In genomic region chr11:115257775-115258510, GRCm38 (mm10) we compare ENCODE assay signal across 8 mouse cellular contexts. TPM values are rescaled to one million over a fixed set of nuclear protein-coding genes. Genes with fewer than 3 reads are reported as not detected.
DNase-seq lines count a peak whose midpoint lies in the region; ATAC-seq and TF ChIP-seq lines count a peak whose summit lies in the region.

No protein-coding gene starts in this region.

- no peaks in the 10 kb centered on the region for H3K36me3 ChIP-seq in hindbrain, embryonic 10.5 days
- H3K36me3 ChIP-seq in limb, embryonic 15.5 days, result no peaks in the 10 kb centered on the region
- H3K36me3 ChIP-seq in stomach, postnatal 0 days (ENCODE audit: control insufficient read depth, insufficient read depth, low read length), result no peaks in the 10 kb centered on the region

- no peak for TF ChIP-seq EP300 in stomach, postnatal 0 days (optimal IDR thresholded peaks at IDR 0.05)

- H3K27me3 ChIP-seq in hindbrain, embryonic 10.5 days (ENCODE audit: insufficient read depth, poor library complexity, severe bottlenecking), result peaks cover 100% of the 10 kb centered on the region
- H3K27me3 ChIP-seq in limb, embryonic 15.5 days, result peaks cover 100% of the 10 kb centered on the region
- H3K27me3 ChIP-seq in stomach, postnatal 0 days (ENCODE audit: control insufficient read depth, insufficient read depth, low read length), result peaks cover 3% of the 10 kb centered on the region

- peak overlapping the region; percentile 36 for H3K4me3 ChIP-seq in hindbrain, embryonic 10.5 days
- H3K4me3 ChIP-seq in limb, embryonic 15.5 days, result peak overlapping the region; percentile 17
- H3K4me3 ChIP-seq in stomach, postnatal 0 days (ENCODE audit: low read depth, low read length), result peak overlapping the region; percentile 18; the same call in 1 of the 2 replicates

- no peaks in the 10 kb centered on the region for H3K9me3 ChIP-seq in hindbrain, embryonic 10.5 days
- H3K9me3 ChIP-seq in limb, embryonic 15.5 days, result no peaks in the 10 kb centered on the region
- no peaks in the 10 kb centered on the region for H3K9me3 ChIP-seq in stomach, postnatal 0 days (ENCODE audit: control insufficient read depth, low read length)

- H3K4me1 ChIP-seq in hindbrain, embryonic 10.5 days (replicated peaks), result peaks cover 10% of the 10 kb centered on the region
- peaks cover 7% of the 10 kb centered on the region for H3K4me1 ChIP-seq in limb, embryonic 15.5 days
- H3K4me1 ChIP-seq in stomach, postnatal 0 days (replicated peaks; ENCODE audit: control insufficient read depth, insufficient read depth), result no peaks in the 10 kb centered on the region

- WGBS in hindbrain, embryonic 10.5 days, result 16% methylated on average over 59 of the region's 59 CpGs
- WGBS in limb, embryonic 15.5 days, result 13% methylated on average over 59 of the region's 59 CpGs
- WGBS in stomach, postnatal 0 days, result 13% methylated on average over 57 of the region's 59 CpGs

- ATAC-seq in limb, embryonic 15.5 days (ENCODE audit: insufficient number of reproducible peaks, low FRiP score, low TSS enrichment, low read depth), result no peak
- peak; percentile 84 for ATAC-seq in stomach, postnatal 0 days (ENCODE audit: low FRiP score, low TSS enrichment)
- ATAC-seq in inflammation-experienced regulatory T-cells, adult 6 months, result no peak

- no peak for TF ChIP-seq CTCF in stomach, postnatal 0 days (IDR thresholded peaks at IDR 0.05; ENCODE audit: low read depth)

- peak overlapping the region; percentile 37 for H3K4me2 ChIP-seq in limb, embryonic 15.5 days
- no peak overlapping the region; the same call in 1 of the 2 replicates for H3K4me2 ChIP-seq in stomach, postnatal 0 days (replicated peaks; ENCODE audit: low read depth)

- no peak overlapping the region for H3K9ac ChIP-seq in limb, embryonic 15.5 days
- no peak overlapping the region for H3K9ac ChIP-seq in stomach, postnatal 0 days (ENCODE audit: low read length)

- DNase-seq in retina, postnatal 1 day, result peak; percentile 58
- DNase-seq in retina, embryonic 14.5 days (ENCODE audit: low spot score), result no peak
- peak; percentile 38 for DNase-seq in hindbrain, embryonic 10.5 days (ENCODE audit: low spot score)
- peak; percentile 77 for DNase-seq in stomach, postnatal 0 days (ENCODE audit: low spot score)
- DNase-seq in right cerebral cortex, postnatal 4 days, result no peak
- no peak for DNase-seq in heart, adult 9 months (ENCODE audit: low spot score in 2 of 2)

- H3K27ac ChIP-seq in hindbrain, embryonic 10.5 days, result no peak overlapping the region
- no peak overlapping the region for H3K27ac ChIP-seq in limb, embryonic 15.5 days
- no peak overlapping the region for H3K27ac ChIP-seq in stomach, postnatal 0 days (replicated peaks)

RNA-seq across cellular contexts. Expression of gene Grin2c, which starts 9.1 kb away (rescaled TPM):
- 0.14 and 0.18 TPM in 2 replicates for polyA plus RNA-seq in hindbrain, embryonic 10.5 days (2016; fragmentation: Nextera tagmentation; extraction: Ambion mirVana)
- 0.05 TPM in 1 of 2 replicates, not detected in the other for polyA plus RNA-seq in limb, embryonic 15.5 days (2015; fragmentation: Nextera tagmentation; extraction: Ambion mirVana)
- polyA plus RNA-seq in stomach, postnatal 0 days (2015; fragmentation: Nextera tagmentation; extraction: Ambion mirVana), result not detected in 2 replicates
- polyA plus RNA-seq in inflammation-experienced regulatory T-cells, adult 6 months (2017; shearing (Covaris generic)), result not detected

RNA-seq across cellular contexts. Expression of gene Fdxr, which starts 18.9 kb away (rescaled TPM):
- polyA plus RNA-seq in hindbrain, embryonic 10.5 days (2016; fragmentation: Nextera tagmentation; extraction: Ambion mirVana), result 17.7 TPM in 2 replicates
- polyA plus RNA-seq in limb, embryonic 15.5 days (2015; fragmentation: Nextera tagmentation; extraction: Ambion mirVana), result 15.2 and 16.6 TPM in 2 replicates
- polyA plus RNA-seq in stomach, postnatal 0 days (2015; fragmentation: Nextera tagmentation; extraction: Ambion mirVana), result 6.7 and 7.3 TPM in 2 replicates
- 10 to 100 TPM; 20.6 to 26.2 (median 23.7) TPM for polyA plus RNA-seq in inflammation-experienced regulatory T-cells, adult 6 months (2017; shearing (Covaris generic))

RNA-seq across cellular contexts. Expression of gene Fads6, which starts 39.5 kb away (rescaled TPM):
- polyA plus RNA-seq in hindbrain, embryonic 10.5 days (2016; fragmentation: Nextera tagmentation; extraction: Ambion mirVana), result 0.27 and 0.47 TPM in 2 replicates
- polyA plus RNA-seq in limb, embryonic 15.5 days (2015; fragmentation: Nextera tagmentation; extraction: Ambion mirVana), result 0.16 and 0.24 TPM in 2 replicates
- 1.3 and 1.5 TPM in 2 replicates for polyA plus RNA-seq in stomach, postnatal 0 days (2015; fragmentation: Nextera tagmentation; extraction: Ambion mirVana)
- polyA plus RNA-seq in inflammation-experienced regulatory T-cells, adult 6 months (2017; shearing (Covaris generic)), result 1 to 10 TPM in 1 of 3 experiments, under 1 TPM in 2; 0.62 to 1.1 (median 0.78) TPM

RNA-seq across cellular contexts. Expression of gene Otop2, which starts 49.0 kb away (rescaled TPM):
- polyA plus RNA-seq in hindbrain, embryonic 10.5 days (2016; fragmentation: Nextera tagmentation; extraction: Ambion mirVana), result not detected in 2 replicates
- polyA plus RNA-seq in limb, embryonic 15.5 days (2015; fragmentation: Nextera tagmentation; extraction: Ambion mirVana), result 0.31 TPM in 1 of 2 replicates, not detected in the other
- 4.2 and 4.7 TPM in 2 replicates for polyA plus RNA-seq in stomach, postnatal 0 days (2015; fragmentation: Nextera tagmentation; extraction: Ambion mirVana)
- polyA plus RNA-seq in inflammation-experienced regulatory T-cells, adult 6 months (2017; shearing (Covaris generic)), result not detected

Comparison
In these comparisons a context has a peak if more than half of its experiments do, and no peak if none do; other contexts are left out.
1. DNase-seq: peak in retina, postnatal 1 day (single experiment), hindbrain, embryonic 10.5 days (single experiment) and stomach, postnatal 0 days (single experiment); none in retina, embryonic 14.5 days (single experiment), right cerebral cortex, postnatal 4 days (single experiment) and heart, adult 9 months (0 of 2).
2. Peak in every context shown above with its lines, with median percentiles within 50 percentile points of each other: H3K4me3 ChIP-seq.